Mouse (Mus musculus) hindbrain, embryonic 14.5 days (tissue): ENCODE data around the gene Srgap1. TPM values are rescaled to one million over a fixed set of nuclear protein-coding genes. Genes with fewer than 3 reads are reported as not detected.

Source experiments
- ATAC-seq: fragments of 200-750 bp; cut with Nextera tagmentation; 2 replicates; pipeline ENCODE4 v1.8.0; 2017; ENCODE audit warnings: moderate number of reproducible peaks, mild to moderate bottlenecking, moderate TSS enrichment, moderate library complexity; ENCODE audit not compliant: low FRiP score
- DNase-seq: peaks from one replicate; pipeline ENCODE4 v3.0.0-alpha.2; 2015; ENCODE audit warnings: low spot score
- H3K27ac ChIP-seq: fragments of 300-500 bp; sonication (generic); 2 replicates; pipeline ENCODE4 v1.5.1; 2014; ENCODE audit warnings: mild to moderate bottlenecking, moderate library complexity
- H3K27me3 ChIP-seq: fragments of 300-500 bp; sonication (generic); 2 replicates; pipeline ENCODE4 v1.6.1; 2014; ENCODE audit warnings: mild to moderate bottlenecking, low read length, mixed read lengths; ENCODE audit not compliant: control insufficient read depth, insufficient read depth
- H3K36me3 ChIP-seq: fragments of 300-500 bp; sonication (generic); replicated peaks from 2 replicates; pipeline ENCODE4 v1.6.1; 2014; ENCODE audit not compliant: control insufficient read depth, insufficient read depth
- H3K4me1 ChIP-seq: fragments of 300-500 bp; sonication (generic); replicated peaks from 2 replicates; pipeline ENCODE4 v1.6.1; 2014; ENCODE audit warnings: antibody characterized with exemption, low read length, mixed read lengths; ENCODE audit not compliant: control insufficient read depth, insufficient read depth
- H3K4me2 ChIP-seq: fragments of 300-500 bp; sonication (generic); replicated peaks from 2 replicates; pipeline ENCODE4 v1.6.1; 2014; ENCODE audit warnings: mild to moderate bottlenecking, moderate library complexity
- H3K4me3 ChIP-seq: fragments of 300-500 bp; sonication (generic); replicated peaks from 2 replicates; pipeline ENCODE4 v1.5.1; 2014; ENCODE audit warnings: mild to moderate bottlenecking, low read length
- H3K9ac ChIP-seq: fragments of 300-500 bp; sonication (generic); 2 replicates; pipeline ENCODE4 v1.6.1; 2014
- H3K9me3 ChIP-seq: fragments of 300-500 bp; sonication (generic); 2 replicates; pipeline ENCODE4 v1.6.1; 2016; ENCODE audit warnings: low read length; ENCODE audit not compliant: control insufficient read depth
- WGBS: fragments of 180-500 bp; shearing (Covaris S2); extraction: QIAGEN DNeasy Blood & Tissue Kit; methylation state at CpG from one replicate; pipeline ENCODE4 v1.1.7; 2014; 5-methylcytosine and 5-hydroxymethylcytosine counted together
- polyA plus RNA-seq: library from polyadenylated mRNA; unstranded; fragments of >200 nt; fragmentation: Nextera tagmentation; extraction: Ambion mirVana; gene quantifications from 2 replicates; pipeline ENCODE4 v1.2.1, GENCODE M21; 2014

Gene Srgap1
- 28.2 and 34.6 TPM in 2 replicates for polyA plus RNA-seq

DNA sequence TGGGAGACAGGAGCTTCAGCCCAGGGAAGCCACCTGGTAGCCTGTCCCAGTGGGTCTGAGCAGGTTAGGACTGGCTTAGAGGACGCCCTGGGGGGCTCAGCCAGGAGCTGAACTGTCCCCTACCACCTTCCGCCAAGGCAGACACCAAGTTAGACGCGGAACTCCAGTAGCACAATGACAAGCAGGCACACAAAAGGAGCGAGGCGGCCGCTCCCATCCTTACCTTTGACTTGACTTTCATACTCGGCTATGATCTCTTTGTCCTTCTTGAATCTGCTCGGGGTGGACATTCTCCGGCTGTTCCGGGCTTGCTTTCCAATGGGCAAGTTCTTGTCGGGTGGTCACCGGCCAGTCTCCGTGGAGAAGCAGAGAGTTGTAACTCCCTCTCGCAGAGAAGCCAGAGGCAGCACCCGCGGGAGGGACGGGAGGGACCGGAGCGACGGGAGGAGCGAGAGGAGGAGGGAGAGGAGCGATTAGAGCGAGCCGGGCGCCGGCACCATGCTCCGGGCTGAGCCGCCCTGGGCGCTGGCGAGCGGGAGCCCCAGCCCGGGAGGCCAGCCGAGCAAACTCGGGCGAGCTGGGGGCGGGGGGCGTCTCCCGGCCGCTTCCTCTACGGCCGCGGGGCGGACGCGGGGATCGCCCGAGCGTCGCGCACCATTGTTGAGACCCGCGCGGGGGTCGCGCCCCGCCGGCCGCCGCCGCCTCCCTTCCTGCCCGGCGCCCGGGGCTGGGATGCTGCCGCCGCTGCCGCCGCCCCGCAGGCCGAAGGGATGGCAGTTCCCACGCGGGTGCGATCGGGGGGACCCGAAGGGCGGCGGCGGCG lies at the start of gene Srgap1:
TSS of gene Srgap1 (minus strand) at position 412 of the 823 bp plus-strand sequence.
- DNase-seq (peak; percentile 56), ATAC-seq (peak; percentile 78)
- H3K4me1 ChIP-seq = peaks cover 28% of the 10 kb centered on the region
- peak within 1 kb of the TSS; percentile 89 for H3K9ac ChIP-seq
- peak within 1 kb of the TSS; percentile 67 for H3K4me2 ChIP-seq
- H3K27me3 ChIP-seq = no peaks in the 10 kb centered on the region
- no peaks in the 10 kb centered on the region for H3K9me3 ChIP-seq
- peak within 1 kb of the TSS; percentile 76 for H3K4me3 ChIP-seq
- peak within 1 kb of the TSS; percentile 92 for H3K27ac ChIP-seq
- WGBS = 0% methylated on average over 38 of the region's 79 CpGs
- H3K36me3 ChIP-seq = peaks cover 9% of the 10 kb centered on the region; the same call in 1 of the 2 replicates

DNA sequence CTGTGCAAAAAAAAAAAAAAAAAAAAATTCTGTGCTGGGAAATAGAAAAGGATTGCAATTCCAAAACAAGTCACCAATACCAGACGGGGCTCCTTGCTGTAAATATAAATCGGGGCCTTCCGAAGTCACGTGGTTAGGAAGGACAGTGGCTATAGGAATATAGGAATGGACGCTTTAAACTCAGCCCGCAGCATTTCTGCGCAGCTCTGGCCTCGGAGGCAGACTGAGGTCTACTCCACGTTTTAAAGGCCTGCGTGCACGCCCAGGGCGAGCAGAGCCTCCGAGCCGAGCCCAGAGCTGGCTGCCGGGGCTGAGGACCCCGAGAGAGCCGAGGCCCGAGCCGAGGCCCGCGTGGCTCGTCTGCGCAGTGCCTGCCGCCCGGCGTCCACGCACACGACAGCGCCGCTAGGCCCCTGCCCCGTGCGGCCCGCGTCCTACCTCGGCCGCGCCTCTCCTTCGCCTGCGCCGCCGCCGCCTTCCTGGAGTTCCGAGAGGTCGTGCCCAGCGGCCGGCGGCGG lies 49.4 kb upstream of the Srgap1 start:
- Histone ChIP-seq H3K27me3 (no peaks in the 10 kb centered on the region), H3K9ac (peak overlapping the region; percentile 90), H3K9me3 (no peaks in the 10 kb centered on the region), H3K36me3 (peaks cover 8% of the 10 kb centered on the region), H3K4me2 (peak overlapping the region; percentile 89), H3K4me1 (peaks cover 10% of the 10 kb centered on the region), H3K27ac (peak overlapping the region; percentile 92), H3K4me3 (peak overlapping the region; percentile 87)
- peak; percentile 77 for ATAC-seq
- peak; percentile 62 for DNase-seq
- under 1% methylated on average over 47 of the region's 48 CpGs for WGBS

DNA sequence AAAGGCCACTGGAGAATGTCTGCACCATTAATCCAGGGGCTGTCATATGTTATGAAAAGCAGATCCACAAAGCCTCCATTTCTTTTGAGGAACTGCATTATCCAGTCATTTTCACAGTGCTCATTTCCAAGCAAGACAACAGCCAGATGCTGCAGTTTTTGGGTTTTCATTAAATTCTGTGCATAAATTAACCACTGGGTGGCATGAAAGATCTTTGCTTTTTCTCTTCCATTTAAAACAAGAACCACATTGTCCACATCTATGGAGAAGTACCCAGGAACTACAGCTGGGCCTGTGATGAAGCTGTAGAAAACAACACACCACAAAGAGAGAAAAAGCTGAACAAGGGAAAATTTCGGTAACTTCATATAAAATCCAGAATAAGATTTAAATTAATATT lies 43.4 kb upstream of the Srgap1 start:
- H3K4me3 ChIP-seq = no peak overlapping the region
- no peak overlapping the region for H3K4me2 ChIP-seq
- H3K36me3 ChIP-seq = peaks cover 45% of the 10 kb centered on the region
- no peak overlapping the region for H3K9ac ChIP-seq
- peaks cover 21% of the 10 kb centered on the region for H3K9me3 ChIP-seq
- H3K27me3 ChIP-seq = no peaks in the 10 kb centered on the region
- WGBS = 98% methylated on average over 1 of the region's 1 CpGs
- ATAC-seq (no peak), DNase-seq (no peak)
- no peak overlapping the region for H3K27ac ChIP-seq
- peaks cover 5% of the 10 kb centered on the region for H3K4me1 ChIP-seq

DNA sequence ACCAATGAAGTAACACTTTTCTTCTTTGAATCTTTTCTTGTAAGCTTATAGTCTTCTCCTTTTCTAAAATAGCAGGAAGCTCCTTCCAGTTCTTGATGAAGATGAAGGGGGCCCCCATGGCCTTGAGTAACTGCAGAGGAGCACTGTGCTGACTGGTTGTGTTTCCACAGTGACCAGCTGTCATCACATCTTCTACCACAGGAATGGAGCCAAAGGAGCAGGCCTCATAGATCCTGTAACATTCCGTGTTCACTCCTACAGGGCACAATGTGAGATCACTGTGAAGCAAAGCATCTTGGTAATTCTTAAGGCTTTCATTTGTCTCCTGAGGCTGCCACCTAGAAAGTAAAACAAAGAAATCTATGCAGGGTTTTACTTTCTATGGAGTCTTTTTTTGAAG lies 34.2 kb upstream of the Srgap1 start:
- WGBS = 88% methylated on average over 1 of the region's 1 CpGs
- no peak for ATAC-seq
- DNase-seq = no peak
- Histone ChIP-seq H3K9me3 (0 out of 2 replicates have a peak, but pooled peaks cover 6% of the 10 kb centered on the region), H3K27me3 (no peaks in the 10 kb centered on the region), H3K4me1 (no peaks in the 10 kb centered on the region), H3K4me2 (no peak overlapping the region), H3K36me3 (peaks cover 13% of the 10 kb centered on the region), H3K4me3 (no peak overlapping the region), H3K27ac (no peak overlapping the region), H3K9ac (no peak overlapping the region)

DNA sequence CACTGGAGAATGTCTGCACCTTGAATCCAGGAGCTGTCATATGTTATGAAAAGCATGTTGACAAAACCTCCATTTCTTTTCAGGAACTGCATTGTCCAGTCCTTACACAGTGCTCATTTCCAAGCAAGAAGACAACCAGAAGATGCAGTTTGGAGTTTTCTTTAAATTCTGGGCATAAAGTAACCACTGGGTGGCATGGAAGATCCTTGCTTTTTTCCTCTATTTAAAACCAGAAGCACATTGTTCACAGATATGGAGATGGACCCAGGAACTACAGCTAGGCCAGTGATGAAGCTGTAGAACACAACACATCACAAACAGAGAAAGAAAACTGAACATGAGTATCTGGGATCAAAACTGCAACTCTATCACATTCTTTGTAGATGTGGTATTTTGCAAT lies 22.0 kb upstream of the Srgap1 start:
- H3K27me3 ChIP-seq = no peaks in the 10 kb centered on the region
- ATAC-seq (no peak), DNase-seq (no peak)
- no peak overlapping the region for H3K4me2 ChIP-seq
- no peaks in the 10 kb centered on the region for H3K4me1 ChIP-seq
- no peak overlapping the region for H3K27ac ChIP-seq
- H3K9me3 ChIP-seq = no peaks in the 10 kb centered on the region
- no peak overlapping the region for H3K9ac ChIP-seq
- no peak overlapping the region for H3K4me3 ChIP-seq
- H3K36me3 ChIP-seq = no peaks in the 10 kb centered on the region

DNA sequence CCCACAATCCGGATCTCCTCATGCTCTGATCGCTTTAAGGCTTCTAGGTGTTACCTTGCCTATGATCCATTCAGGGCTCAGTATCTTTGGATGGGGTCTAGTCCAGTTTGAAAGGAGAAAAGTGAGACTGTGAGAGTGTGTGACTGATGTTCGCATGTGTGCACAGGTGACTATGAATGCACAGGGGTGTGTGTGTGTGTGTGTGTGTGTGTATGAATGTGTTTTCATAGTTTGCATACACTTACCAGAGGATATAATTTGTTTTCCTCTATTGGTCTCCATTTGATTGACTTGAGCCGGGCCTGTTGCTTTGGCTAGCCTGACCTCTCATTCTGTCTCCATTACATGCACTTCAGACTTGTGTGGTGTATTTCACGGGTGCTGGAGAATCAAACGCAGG lies 8.7 kb upstream of the Srgap1 start:
- Histone ChIP-seq H3K27ac (no peak overlapping the region), H3K27me3 (no peaks in the 10 kb centered on the region), H3K4me1 (no peaks in the 10 kb centered on the region), H3K4me2 (no peak overlapping the region), H3K4me3 (no peak overlapping the region), H3K36me3 (no peaks in the 10 kb centered on the region), H3K9me3 (no peaks in the 10 kb centered on the region), H3K9ac (no peak overlapping the region)
- DNase-seq (no peak), ATAC-seq (no peak)
- whole genome bisulfite sequencing = 89% methylated on average over 6 of the region's 6 CpGs

DNA sequence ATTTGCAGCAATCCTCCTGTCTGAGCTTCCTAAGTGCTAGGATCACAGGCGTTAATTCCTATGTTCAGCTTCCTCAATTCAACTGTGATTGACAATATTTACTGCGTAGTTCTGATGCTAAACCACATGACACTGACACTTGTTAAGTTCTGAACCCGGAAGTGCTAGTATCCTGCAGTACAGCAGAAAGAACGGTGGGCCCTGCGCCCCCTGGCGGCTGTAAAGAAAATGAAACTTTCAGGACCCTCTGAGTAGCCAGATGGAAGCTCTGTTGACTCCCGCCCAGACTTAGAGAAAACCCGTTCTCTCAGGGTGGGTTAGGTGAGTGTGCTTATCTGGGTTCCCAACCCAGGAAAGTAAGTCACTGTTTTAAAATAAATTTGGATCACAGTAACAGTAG lies 7.4 kb upstream of the Srgap1 start:
- Histone ChIP-seq H3K27ac (no peak overlapping the region), H3K27me3 (no peaks in the 10 kb centered on the region), H3K4me1 (no peaks in the 10 kb centered on the region), H3K9ac (no peak overlapping the region), H3K4me2 (no peak overlapping the region), H3K9me3 (no peaks in the 10 kb centered on the region), H3K36me3 (no peaks in the 10 kb centered on the region), H3K4me3 (no peak overlapping the region)
- peak; percentile 78 for DNase-seq
- WGBS = 18% methylated on average over 8 of the region's 8 CpGs
- no peak for ATAC-seq

DNA sequence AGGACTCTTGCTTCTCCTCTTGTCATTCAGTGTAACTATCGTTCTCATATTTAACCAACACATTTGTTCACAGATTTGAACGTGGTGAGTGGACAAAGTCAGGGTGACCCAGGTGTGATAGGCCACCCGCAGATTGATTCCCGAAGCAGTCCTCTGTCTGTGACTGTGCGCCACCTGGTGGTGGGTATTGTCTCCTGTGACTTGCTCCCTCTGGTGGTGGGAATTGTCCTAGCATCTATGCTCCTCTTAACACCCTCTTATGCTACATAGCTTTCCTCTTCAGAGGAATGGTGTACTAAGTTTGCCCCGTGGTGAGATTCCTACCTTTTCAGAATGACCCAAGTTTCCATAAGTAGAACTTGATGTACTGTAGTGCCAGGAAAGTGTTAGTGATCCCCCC lies 4.7 kb upstream of the Srgap1 start:
- H3K4me1 ChIP-seq = no peaks in the 10 kb centered on the region
- H3K4me2 ChIP-seq = no peak overlapping the region
- DNase-seq (peak; percentile 91), ATAC-seq (no peak)
- H3K36me3 ChIP-seq = no peaks in the 10 kb centered on the region
- no peaks in the 10 kb centered on the region for H3K27me3 ChIP-seq
- no peak overlapping the region for H3K27ac ChIP-seq
- H3K4me3 ChIP-seq = no peak overlapping the region
- 37% methylated on average over 6 of the region's 6 CpGs for WGBS
- no peaks in the 10 kb centered on the region for H3K9me3 ChIP-seq
- H3K9ac ChIP-seq = no peak overlapping the region

DNA sequence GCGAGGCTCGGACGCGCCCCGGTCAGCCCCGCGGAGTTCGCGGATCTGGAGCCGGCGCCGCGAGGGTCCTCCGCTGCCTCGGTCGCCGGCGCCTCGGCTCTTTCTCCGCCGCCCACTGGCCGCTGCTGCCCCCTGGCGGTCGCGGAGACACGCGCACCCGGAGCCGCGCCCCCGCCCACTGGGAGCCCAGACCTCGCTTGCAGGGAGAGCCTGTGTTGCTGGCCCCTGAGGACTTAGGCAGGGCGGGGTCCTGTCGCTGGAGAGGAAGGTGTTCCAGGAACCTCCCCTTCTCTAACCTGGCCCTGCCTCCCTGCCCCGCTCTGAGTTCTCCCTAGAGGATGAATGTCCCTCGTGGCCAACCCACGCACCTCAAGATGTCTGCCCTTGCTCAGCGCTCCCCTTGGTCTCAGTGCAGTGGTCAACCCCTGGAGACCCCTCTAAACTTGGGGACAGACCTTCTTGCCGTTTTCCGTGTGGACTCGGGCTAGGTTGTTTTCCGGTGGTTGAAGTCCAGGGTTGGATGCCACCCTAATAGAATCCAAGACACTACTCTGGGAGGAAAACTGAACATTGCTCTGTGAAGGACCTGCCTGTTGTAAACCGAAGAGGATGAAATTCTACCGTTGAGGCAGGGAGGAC lies 731 bp upstream of the Srgap1 start:
- H3K27me3 ChIP-seq = no peaks in the 10 kb centered on the region
- ATAC-seq = peak; percentile 73
- peak overlapping the region; percentile 76 for H3K4me3 ChIP-seq
- H3K9ac ChIP-seq = peak overlapping the region; percentile 89
- DNase-seq = peak; percentile 90
- peaks cover 3% of the 10 kb centered on the region; the same call in 1 of the 2 replicates for H3K36me3 ChIP-seq
- H3K4me1 ChIP-seq = peaks cover 27% of the 10 kb centered on the region
- no peaks in the 10 kb centered on the region for H3K9me3 ChIP-seq
- WGBS = 16% methylated on average over 34 of the region's 44 CpGs
- H3K4me2 ChIP-seq = peak overlapping the region; percentile 67
- H3K27ac ChIP-seq = peak overlapping the region; percentile 92
